Mouse (Mus musculus) Muller cell, postnatal 12 days (primary cell): Measurements from ENCODE around the gene Gm9732.
"Not testable (repeated sequence)": the region's sequence is repeated elsewhere in the genome, so short reads cannot be mapped to it uniquely, and the experiment has no call there.

Experiments
- DNase-seq: peaks from one replicate; pipeline ENCODE4 v3.0.0-alpha.2; 2015; ENCODE audit errors: inconsistent ontology term

The Gm9732 gene

DNA sequence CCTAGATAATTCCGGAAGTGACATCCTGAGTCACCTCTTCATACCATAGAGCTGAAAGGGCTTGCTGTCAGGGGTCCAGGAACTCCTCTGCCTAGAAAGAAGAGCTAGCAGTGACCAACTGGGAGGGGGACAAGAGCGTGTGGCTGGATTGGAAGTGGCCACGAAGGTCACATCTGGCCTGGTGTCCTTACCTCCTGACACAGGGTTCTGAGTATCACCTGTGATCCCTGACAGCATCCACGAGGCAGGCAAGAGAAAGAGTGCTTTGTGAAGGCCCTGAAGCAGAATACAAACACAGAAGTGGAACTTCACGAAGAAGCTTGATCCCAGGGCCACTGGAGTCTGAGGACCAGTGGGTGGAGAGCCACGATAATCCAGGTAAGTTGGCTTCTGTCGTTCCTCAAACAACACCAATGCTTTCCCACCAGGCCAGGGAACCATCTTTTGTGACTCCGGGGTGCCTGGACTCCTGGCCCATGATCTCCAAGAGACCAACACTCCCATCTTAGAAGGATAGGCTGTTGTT is at the start of gene Gm9732:
TSS of gene Gm9732 (plus strand) at position 51 of the 526 bp plus-strand sequence.
- DNase-seq, result not testable (repeated sequence)

DNA sequence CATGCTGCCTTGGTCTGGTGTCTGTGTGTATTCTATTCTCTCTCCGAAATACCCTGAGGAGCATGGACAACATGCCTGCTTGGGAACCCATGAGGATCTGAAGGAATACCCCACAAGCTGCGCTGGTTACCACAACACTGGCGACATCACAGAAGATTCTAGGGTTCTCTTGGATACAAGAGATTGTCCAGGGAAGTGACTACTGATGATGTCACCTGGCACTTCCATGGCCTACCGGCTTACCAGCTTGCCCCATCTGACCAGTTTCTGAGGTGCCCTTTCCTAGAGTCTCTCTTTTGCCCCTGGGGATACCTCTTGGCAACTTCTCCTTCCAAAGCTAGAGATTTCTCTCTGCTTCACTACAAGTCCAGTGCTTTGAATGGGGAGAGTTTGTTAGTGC is 39.6 kb upstream of the Gm9732 start, which contains the start of gene Gm8122:
TSS of gene Gm8122 (minus strand) at position 101 of the 400 bp plus-strand sequence.
- DNase-seq, result not testable (repeated sequence)

- not testable (repeated sequence) for DNase-seq
Observed at GRCm38 (mm10) chr14:43237769-43238168, 37.1 kb upstream of the Gm9732 start.

DNA sequence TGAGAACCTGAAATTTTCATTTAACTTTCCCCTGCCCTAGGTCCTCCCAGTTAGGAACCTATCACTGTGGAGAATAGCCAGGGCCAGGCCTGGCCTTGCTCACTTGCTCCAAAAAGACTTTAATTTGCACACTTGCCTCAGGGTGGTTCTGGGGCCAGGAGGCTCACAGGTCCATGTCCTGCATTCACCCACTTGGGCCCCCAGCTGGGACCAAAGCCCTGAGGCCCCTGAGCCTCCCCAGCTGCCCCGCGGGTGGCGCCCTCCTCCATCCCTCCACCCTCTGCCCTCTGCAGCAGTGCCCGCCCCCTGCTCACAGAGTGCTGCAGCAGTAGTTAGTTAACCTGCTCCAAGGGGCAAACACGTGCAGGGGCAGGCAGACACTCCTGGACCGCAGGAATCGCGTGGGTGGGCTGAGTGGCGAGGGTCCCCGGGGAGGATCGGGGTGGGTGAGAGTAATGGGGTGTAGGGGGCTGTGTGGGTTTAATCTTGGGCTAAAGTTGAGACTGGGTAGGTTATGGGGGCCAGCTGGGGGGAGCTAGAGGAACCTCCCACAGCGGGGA is 25.1 kb upstream of the Gm9732 start:
- not testable (repeated sequence) for DNase-seq

DNA sequence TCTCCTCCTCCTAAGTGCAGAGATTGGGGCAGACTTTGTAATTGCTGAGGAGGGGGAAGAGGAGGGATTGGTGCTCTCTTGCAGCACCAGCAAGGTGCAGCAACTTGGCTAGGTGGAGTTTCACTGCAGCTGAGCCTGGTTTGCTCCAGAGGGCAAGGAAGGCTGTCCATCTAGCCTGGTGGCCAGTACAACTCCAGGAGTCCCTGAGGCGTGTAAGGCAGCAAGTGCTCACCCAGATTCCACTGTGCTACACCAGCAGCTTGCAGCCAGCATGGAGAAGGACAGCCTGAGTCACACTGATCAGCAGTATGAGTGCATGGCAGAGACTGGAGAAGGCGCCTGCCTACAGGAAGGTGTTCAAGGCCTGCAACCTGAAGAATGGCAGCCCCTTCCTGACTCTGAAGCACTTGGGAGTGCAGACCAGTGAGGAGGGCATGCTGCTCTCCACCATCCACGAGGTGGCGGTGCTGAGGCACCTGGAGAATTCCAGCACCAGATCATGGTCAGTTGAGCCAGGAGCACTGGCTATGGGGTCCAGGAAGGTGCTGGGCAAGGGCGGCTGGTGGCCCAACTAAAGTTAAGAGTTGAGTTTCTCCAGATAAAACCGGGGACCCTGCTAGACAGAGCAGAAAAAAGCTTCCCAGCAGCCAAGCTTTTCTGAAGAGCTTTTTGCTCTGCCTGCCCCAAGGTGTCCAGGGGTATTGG is 24.1 kb upstream of the Gm9732 start:
- not testable (repeated sequence) for DNase-seq

- not testable (repeated sequence) for DNase-seq
Observed at GRCm38 (mm10) chr14:43256511-43256910, 18.3 kb upstream of the Gm9732 start.

DNA sequence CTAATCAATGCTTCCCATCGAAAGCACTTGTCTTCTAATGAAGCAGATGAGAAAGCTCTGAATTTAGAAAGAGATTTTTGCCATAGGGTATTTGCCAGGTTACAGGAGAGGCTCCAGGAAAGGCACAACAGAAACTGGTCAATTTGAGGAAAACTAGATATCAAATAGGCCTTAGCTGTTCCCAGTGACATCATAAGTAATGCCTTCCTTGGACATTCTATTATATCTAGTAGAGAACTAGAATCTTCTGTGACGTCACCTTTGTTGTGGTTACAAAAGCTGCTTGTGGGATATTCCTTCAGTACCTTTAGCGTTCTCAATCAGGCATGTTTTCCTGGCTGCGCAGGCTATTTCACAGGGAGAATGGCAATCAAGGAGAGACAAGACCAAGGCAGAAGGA is 16.5 kb upstream of the Gm9732 start, which contains the start of gene Gm8126:
TSS of gene Gm8126 (plus strand) at position 301 of the 400 bp plus-strand sequence.
- DNase-seq, result not testable (repeated sequence)

GRCm38 (mm10) chr14:43263421-43263820 is 11.4 kb upstream of the Gm9732 start:
- DNase-seq, result not testable (repeated sequence)

GRCm38 (mm10) chr14:43268521-43269084 is 6.2 kb upstream of the Gm9732 start:
- not testable (repeated sequence) for DNase-seq

DNA sequence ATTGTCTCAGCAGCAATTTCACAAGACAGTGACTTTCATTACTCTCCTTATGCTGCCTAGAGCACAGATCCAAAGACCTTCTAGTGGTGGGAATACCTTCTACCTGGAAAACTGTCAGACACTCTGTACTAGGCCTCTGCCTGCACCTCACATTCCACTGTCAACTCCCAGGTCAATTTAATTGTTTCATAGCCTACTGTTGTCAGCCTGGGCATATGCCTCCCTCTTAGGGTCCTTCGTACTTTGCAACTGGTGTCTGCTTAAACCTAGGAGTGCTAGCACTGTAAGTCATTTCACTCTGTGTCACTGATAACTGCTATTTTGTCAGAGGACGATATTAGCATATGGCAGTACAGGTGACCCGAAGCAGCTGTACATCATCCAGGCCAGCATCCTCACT is 5.6 kb upstream of the Gm9732 start:
- not testable (repeated sequence) for DNase-seq

DNA sequence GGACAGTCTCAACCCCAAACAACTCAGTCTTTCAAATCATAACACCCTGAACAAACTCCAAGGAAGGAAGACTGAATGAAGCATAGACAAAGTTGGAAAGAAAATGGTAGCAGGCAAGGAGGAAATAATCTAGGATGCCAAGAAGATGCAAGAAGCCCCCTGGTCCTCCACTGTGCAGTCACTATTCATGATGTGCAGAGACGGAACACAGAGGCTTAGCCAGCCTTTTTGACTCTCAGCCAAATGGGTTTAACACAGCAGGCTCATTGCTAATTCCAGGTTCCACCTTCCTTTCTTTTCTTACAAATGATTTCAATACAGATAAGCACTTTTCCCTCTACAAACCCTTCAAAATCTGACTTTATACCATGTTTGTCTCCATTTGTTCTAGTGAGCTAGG is 1.7 kb upstream of the Gm9732 start:
- not testable (repeated sequence) for DNase-seq

DNA sequence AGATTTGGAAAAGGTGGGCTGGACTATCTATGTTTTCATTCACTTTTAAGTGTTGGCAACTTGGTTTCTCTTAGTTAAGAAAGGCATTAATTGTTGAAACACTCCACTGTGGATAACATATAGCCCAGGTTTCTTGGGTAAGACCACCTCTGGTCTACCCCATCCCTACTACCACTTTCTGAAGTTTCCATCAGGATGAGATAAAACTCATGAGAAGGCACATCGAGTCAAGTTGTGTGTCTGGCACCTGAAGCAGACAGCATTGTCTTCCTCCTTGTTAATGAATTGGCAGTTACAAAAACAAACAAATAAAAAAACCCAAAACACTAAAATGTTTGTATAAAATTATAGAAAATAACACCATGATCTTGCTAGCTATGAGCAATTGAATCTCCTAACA is 916 bp downstream of the Gm9732 start:
- DNase-seq, result not testable (repeated sequence)

DNA sequence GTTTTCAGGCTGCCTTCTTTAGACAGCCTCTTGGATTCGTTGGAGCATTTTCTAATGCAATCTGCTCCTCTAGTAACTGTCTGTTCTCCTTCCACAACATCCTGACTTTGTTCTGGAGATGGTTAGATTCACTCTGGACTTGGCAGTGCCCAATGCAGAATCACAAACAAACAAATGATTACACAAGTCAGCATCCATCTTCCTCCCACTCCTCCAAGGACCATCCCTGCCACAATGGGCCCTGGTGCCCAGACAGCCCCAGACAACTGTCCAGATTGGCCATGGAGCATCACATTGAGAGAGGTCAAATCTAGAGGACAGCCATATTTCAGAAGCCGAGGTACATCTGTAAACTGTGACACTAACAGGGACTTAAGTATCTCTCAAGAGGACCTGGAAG is 2.6 kb downstream of the Gm9732 start:
- not testable (repeated sequence) for DNase-seq

DNA sequence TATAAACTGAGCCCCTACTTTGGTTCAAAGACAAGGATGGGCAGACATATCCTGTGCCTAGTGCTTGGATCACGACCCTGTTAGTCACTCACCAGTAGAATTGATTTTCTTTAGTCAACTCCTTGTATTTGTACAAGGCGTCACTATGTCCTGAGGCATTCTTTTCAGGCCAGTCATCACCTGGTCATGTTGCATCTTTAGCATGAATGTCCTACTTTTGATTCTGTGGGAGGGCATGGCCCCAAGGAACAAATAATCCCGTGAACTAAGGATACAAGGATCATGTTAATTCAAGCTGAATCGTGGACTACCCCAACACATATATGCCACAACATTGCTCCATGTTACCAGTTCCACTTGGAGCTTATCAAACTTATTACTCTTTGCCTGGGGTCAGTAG is 3.3 kb downstream of the Gm9732 start:
- not testable (repeated sequence) for DNase-seq

DNA sequence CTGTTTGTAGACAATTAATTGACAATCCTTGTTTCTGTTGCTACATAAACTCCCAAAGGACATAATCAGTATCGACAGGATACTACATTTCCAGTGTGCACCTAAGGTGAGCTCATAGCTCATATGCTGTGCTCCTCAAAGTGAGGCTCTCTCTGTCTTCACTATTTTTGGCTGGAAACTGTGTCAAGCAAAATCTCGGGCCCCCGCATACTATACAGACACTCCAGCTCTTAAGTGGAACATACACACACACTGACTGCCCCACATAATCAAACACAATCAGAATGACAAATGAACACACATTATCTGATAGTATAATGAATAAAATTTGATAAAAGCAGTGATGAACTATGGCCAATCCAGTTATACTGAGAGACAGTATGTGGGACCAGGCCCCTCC is 3.8 kb downstream of the Gm9732 start:
- DNase-seq, result not testable (repeated sequence)

- not testable (repeated sequence) for DNase-seq
Observed at GRCm38 (mm10) chr14:43293503-43293902, 18.7 kb downstream of the Gm9732 start, which contains the start of gene Gm8127. Gm8127 (minus strand) TSS chr14:43293832.

- not testable (repeated sequence) for DNase-seq
Observed at GRCm38 (mm10) chr14:43319516-43319915, 44.7 kb downstream of the Gm9732 start.

- not testable (repeated sequence) for DNase-seq
Observed at GRCm38 (mm10) chr14:43328603-43329002, 53.8 kb downstream of the Gm9732 start.

DNA sequence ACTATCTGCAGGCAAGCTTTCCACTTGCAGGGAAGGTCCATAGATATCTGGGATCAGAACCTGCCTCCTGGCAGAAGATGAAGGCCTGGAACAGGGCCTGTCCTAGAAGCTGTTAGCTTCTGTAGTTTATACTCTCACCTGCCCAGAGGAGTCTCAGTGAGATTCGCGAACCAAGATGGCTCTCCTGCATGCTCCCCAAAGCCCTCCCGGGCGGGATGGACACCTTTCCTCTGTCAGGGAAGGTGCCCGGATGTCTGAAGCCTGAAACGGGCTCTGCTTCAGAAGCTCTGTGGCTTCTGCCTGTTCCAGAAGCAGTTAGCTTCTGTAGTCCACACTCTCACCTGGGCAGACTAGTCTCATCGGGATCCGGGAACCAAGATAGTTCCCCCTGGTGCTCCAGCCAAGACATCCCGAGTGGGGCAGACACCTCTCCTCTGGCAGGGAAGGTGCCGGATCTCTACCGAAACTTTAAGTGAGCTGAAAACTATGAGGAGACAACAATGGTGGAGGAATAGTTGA is 56.6 kb downstream of the Gm9732 start:
- DNase-seq, result not testable (repeated sequence)

DNA sequence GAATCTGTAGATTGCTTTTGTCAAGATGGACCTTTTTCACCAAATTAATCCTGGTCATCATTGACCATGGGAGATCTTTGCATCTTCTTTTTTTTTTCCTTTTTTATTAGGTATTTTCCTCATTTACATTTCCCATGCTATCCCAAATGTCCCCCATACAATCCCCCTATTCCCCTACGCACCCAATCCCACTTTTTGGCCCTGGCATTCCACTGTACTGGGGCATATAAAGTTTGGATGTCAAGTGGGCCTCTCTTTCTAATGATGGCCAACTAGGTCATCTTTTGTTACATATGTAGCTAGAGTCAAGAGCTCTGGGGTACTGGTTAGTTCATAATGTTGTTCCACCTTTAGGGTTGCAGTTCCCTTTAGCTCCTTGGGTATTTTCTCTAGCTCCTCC is 62.8 kb downstream of the Gm9732 start:
- DNase-seq, result not testable (repeated sequence)

DNA sequence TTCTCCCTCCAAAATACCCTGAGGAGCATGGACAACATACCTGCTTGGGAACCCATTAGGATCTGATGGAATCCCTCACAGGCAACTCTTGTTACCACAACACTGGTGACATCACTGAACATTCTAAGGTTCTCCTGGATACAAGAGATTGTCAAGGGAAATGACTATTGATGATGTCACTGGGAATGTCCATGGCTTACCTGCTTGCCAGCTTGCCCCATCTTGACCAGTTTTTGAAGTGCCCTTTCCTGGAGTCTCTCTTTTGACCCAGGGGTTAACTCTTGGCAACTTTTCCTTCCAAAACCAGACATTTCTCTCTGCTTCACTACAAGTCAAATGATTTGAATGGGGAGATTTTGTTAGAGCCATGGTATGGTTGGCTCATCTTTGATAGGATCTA is 72.9 kb downstream of the Gm9732 start, which contains the start of gene 1700001F09Rik:
TSS of gene 1700001F09Rik (minus strand) at position 101 of the 400 bp plus-strand sequence.
- not testable (repeated sequence) for DNase-seq

GRCm38 (mm10) chr14:43352944-43353343 is 78.1 kb downstream of the Gm9732 start:
- not testable (repeated sequence) for DNase-seq
